Mouse (Mus musculus): Measurements from ENCODE around the gene Parp14.

GRCm38 (mm10) chr16:35802163-35802562 is 69.2 kb downstream of the Parp14 start:
- TF ChIP-seq TAL1 (IDR thresholded peaks at IDR 0.05; ENCODE audit: low read length) (no peak), GATA1 (IDR thresholded peaks at IDR 0.05; ENCODE audit: low read length) (no peak)

Data from erythroblast, embryonic 14.5 days (primary cell).